Mouse (Mus musculus): ENCODE data around the gene Adcy1. TPM values are rescaled to one million over a fixed set of nuclear protein-coding genes. Genes with fewer than 3 reads are reported as not detected.

The Adcy1 gene
- polyA plus RNA-seq, 1 experiment from 2014 or later: 0.65 TPM

GRCm38 (mm10) chr11:7228107-7228506 is 164.8 kb downstream of the Adcy1 start:
- Histone ChIP-seq H3K9me3 (ENCODE audit: control insufficient read depth, low read length) (no peaks in the 10 kb centered on the region), H3K4me2 (ENCODE audit: low read depth, low read length) (no peak overlapping the region), H3K4me1 (replicated peaks; ENCODE audit: control insufficient read depth, insufficient read depth, low read length) (peaks cover 7% of the 10 kb centered on the region; the same call in 1 of the 2 replicates), H3K27ac (ENCODE audit: low read length) (no peak overlapping the region), H3K9ac (ENCODE audit: low read length) (no peak overlapping the region), H3K36me3 (ENCODE audit: control insufficient read depth, insufficient read depth, low read length) (no peaks in the 10 kb centered on the region), H3K27me3 (ENCODE audit: control insufficient read depth, insufficient read depth, low read depth, low read length) (no peaks in the 10 kb centered on the region), H3K4me3 (ENCODE audit: low read length) (no peak overlapping the region)
- no peak for ATAC-seq (ENCODE audit: low read depth)
- 49% methylated on average over 4 of the region's 4 CpGs for WGBS

Other genes starting within 250 kb of the Adcy1 start
- gene Gm11983, start 225.8 kb upstream of the Adcy1 start, polyA plus RNA-seq (2015; fragmentation: Nextera tagmentation; extraction: Ambion mirVana): not detected in 2 replicates
- 0.15 TPM in 1 of 2 replicates, not detected in the other for gene Gm11985, start 125.1 kb downstream of the Adcy1 start, polyA plus RNA-seq (2015; fragmentation: Nextera tagmentation; extraction: Ambion mirVana)
- 0.58 and 3.4 TPM in 2 replicates for gene Igfbp1, start 134.3 kb downstream of the Adcy1 start, polyA plus RNA-seq (2015; fragmentation: Nextera tagmentation; extraction: Ambion mirVana)
- 14.8 and 16.4 TPM in 2 replicates for gene Igfbp3, start 150.4 kb downstream of the Adcy1 start, polyA plus RNA-seq (2015; fragmentation: Nextera tagmentation; extraction: Ambion mirVana)

Measured in lung, embryonic 16.5 days (tissue).